Mouse (Mus musculus): ENCODE measurements around the gene I0C0044D17Rik. TPM values are rescaled to one million over a fixed set of nuclear protein-coding genes. Genes with fewer than 3 reads are reported as not detected.
A peak's percentile ranks its signal among the peaks of the same experiment; 100 is the strongest.
"Not testable (repeated sequence)": the region's sequence is repeated elsewhere in the genome, so short reads cannot be mapped to it uniquely, and the experiment has no call there.

The I0C0044D17Rik gene
- polyA plus RNA-seq, 1 experiment from 2014 or later, result not detected

DNA sequence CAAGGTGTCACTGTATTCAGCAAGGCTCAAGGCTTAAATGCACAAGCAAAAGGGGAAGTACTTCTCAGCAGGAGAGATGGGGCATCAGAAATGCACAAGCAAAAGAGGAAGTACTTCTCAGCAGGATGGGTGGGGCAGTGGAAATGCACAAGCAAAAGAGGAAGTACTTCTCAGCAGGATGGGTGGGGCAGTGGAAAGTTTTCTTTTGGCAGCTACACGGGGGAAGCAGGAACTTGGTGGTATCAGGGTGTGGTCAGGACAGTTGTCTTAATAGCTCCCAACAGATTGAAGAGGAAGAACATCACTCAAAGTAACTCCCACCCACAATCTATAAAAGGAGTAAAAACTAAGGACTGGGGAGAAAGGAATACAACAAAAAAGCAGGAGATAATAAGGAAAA lies 26.8 kb upstream of the I0C0044D17Rik start:
- not testable (repeated sequence) for H3K36me3 ChIP-seq (ENCODE audit: control insufficient read depth, insufficient read depth, low read length); H3K4me2 ChIP-seq (ENCODE audit: low read depth, low read length); H3K9ac ChIP-seq (ENCODE audit: low read depth, low read length); H3K27me3 ChIP-seq (replicated peaks; ENCODE audit: control insufficient read depth, insufficient read depth, low read length); H3K4me3 ChIP-seq (ENCODE audit: low read depth, low read length); H3K4me1 ChIP-seq (ENCODE audit: control insufficient read depth, insufficient read depth, low read length); DNase-seq (ENCODE audit: low spot score); H3K9me3 ChIP-seq (ENCODE audit: control insufficient read depth, low read length); ATAC-seq (ENCODE audit: low read depth); H3K27ac ChIP-seq (replicated peaks; ENCODE audit: low read depth, low read length)
- 88% methylated on average over 1 of the region's 1 CpGs for WGBS

DNA sequence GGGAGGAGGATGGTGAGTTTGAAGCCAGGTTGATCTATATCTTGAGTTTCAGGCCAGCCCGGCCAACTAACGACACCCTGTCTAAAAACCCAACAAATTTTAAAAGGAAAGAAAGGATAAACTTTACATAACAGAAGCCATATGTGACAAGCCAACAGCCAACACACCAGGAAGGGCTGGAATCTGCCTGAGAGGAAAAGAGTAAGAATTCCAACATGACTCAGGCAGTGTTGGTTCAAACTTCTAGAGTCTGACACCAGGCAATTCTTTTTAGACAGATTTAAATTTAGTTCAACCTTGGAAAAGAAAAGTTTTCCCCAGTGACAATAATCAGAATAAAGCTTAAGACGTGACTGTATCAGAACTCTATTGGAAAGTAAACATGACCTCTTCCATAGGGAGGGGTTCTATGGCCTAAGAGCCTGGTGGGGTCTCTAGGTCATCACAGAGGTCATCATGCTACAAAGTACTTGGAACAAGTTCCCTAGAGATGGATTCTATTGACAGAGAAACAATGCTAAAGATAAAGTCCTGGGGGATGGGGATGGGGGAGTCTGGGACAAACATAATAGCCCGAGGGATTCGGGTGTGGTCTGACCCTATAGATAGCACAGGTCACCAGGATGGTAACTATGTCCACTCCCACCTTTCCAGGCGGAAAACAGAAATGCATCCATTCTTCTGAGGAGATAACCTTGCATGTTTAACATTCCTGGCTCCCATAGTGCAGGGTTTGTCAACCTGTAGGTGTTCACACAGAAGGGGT lies 23.7 kb upstream of the I0C0044D17Rik start:
- no peak overlapping the region for H3K4me3 ChIP-seq (ENCODE audit: low read depth, low read length)
- ATAC-seq (ENCODE audit: low read depth), result no peak
- H3K9me3 ChIP-seq (ENCODE audit: control insufficient read depth, low read length), result no peaks in the 10 kb centered on the region
- no peak overlapping the region for H3K4me2 ChIP-seq (ENCODE audit: low read depth, low read length)
- H3K27me3 ChIP-seq (replicated peaks; ENCODE audit: control insufficient read depth, insufficient read depth, low read length), result no peaks in the 10 kb centered on the region
- no peak overlapping the region for H3K9ac ChIP-seq (ENCODE audit: low read depth, low read length)
- 53% methylated on average over 6 of the region's 6 CpGs for WGBS
- no peaks in the 10 kb centered on the region for H3K36me3 ChIP-seq (ENCODE audit: control insufficient read depth, insufficient read depth, low read length)
- DNase-seq (ENCODE audit: low spot score), result peak; percentile 29
- no peak overlapping the region for H3K27ac ChIP-seq (replicated peaks; ENCODE audit: low read depth, low read length)
- 0 out of 2 replicates have a peak, but pooled peaks cover 6% of the 10 kb centered on the region for H3K4me1 ChIP-seq (ENCODE audit: control insufficient read depth, insufficient read depth, low read length)

DNA sequence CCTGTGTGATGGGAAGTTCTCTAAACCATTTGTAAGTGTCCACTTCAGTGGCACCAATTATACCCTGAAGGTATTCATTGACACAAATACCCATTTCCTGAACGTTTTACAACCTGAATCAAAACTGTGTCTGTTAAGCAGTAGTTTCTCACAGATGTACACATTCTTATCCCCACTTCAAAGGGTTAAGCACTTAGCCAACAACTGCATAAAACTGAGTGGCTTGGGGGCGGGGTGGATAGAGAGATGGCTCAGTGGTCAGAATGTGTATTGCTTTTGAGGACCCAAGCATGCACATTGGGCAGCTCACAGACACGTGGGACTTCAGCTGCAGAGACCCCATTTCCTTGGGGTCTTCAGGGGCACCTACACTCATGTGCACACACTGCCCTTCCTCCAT lies 22.8 kb upstream of the I0C0044D17Rik start:
- H3K4me1 ChIP-seq (ENCODE audit: control insufficient read depth, insufficient read depth, low read length), result 0 out of 2 replicates have a peak, but pooled peaks cover 6% of the 10 kb centered on the region
- no peak overlapping the region for H3K4me3 ChIP-seq (ENCODE audit: low read depth, low read length)
- no peak overlapping the region for H3K4me2 ChIP-seq (ENCODE audit: low read depth, low read length)
- DNase-seq (ENCODE audit: low spot score) (no peak), ATAC-seq (ENCODE audit: low read depth) (no peak)
- WGBS, result 33% methylated on average over 3 of the region's 3 CpGs
- H3K27me3 ChIP-seq (replicated peaks; ENCODE audit: control insufficient read depth, insufficient read depth, low read length), result no peaks in the 10 kb centered on the region
- H3K9ac ChIP-seq (ENCODE audit: low read depth, low read length), result no peak overlapping the region
- no peaks in the 10 kb centered on the region for H3K9me3 ChIP-seq (ENCODE audit: control insufficient read depth, low read length)
- no peaks in the 10 kb centered on the region for H3K36me3 ChIP-seq (ENCODE audit: control insufficient read depth, insufficient read depth, low read length)
- H3K27ac ChIP-seq (replicated peaks; ENCODE audit: low read depth, low read length), result no peak overlapping the region

DNA sequence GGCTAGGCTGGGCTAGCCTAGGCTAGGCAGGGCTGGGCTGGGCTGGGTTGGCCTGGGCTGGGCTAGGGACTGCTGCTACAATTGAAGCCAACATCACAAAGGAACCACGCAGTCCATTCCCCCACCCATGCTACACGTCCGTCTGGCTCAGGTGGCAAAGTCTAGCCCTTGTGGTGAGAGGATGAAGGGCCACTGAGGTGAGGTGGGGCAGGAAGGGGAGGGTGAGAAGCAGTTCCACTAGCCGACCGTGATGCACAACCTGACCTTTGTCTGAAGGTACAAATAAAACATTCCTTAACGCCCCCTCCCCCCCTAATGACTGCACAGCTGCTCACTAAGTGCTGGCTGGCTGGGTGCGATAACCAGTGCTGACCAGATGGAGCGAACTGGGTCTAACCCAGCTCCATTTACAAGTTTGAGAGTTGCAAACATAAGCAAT lies 22.1 kb upstream of the I0C0044D17Rik start:
- ATAC-seq (ENCODE audit: low read depth) (no peak), DNase-seq (ENCODE audit: low spot score) (peak; percentile 10)
- no peak overlapping the region for H3K9ac ChIP-seq (ENCODE audit: low read depth, low read length)
- H3K4me2 ChIP-seq (ENCODE audit: low read depth, low read length), result no peak overlapping the region
- H3K36me3 ChIP-seq (ENCODE audit: control insufficient read depth, insufficient read depth, low read length), result no peaks in the 10 kb centered on the region
- 48% methylated on average over 8 of the region's 8 CpGs for WGBS
- H3K4me1 ChIP-seq (ENCODE audit: control insufficient read depth, insufficient read depth, low read length), result 0 out of 2 replicates have a peak, but pooled peaks cover 6% of the 10 kb centered on the region
- no peak overlapping the region for H3K4me3 ChIP-seq (ENCODE audit: low read depth, low read length)
- no peak overlapping the region for H3K27ac ChIP-seq (replicated peaks; ENCODE audit: low read depth, low read length)
- no peaks in the 10 kb centered on the region for H3K9me3 ChIP-seq (ENCODE audit: control insufficient read depth, low read length)
- H3K27me3 ChIP-seq (replicated peaks; ENCODE audit: control insufficient read depth, insufficient read depth, low read length), result no peaks in the 10 kb centered on the region

DNA sequence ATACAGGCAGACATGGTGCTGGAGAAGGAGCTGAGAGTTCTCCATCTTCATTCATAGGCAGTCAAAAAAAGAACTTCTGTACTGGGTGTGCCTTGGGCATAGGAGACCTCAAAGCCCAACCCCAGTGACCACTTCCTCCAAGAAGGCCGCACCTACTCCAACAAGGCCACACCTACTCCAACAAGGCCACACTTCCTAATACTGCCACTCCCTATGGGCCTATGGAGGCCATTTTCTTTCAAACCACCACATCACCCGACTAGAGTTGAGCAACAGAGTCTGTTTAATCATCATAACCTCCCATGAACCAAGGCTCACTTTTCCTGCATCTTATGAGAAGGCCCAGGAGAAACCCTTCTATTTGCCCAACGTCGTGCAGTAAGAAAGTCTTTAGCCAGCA lies 21.6 kb upstream of the I0C0044D17Rik start:
- Histone ChIP-seq H3K36me3 (ENCODE audit: control insufficient read depth, insufficient read depth, low read length) (no peaks in the 10 kb centered on the region), H3K4me3 (ENCODE audit: low read depth, low read length) (no peak overlapping the region), H3K9me3 (ENCODE audit: control insufficient read depth, low read length) (no peaks in the 10 kb centered on the region), H3K9ac (ENCODE audit: low read depth, low read length) (no peak overlapping the region), H3K27ac (replicated peaks; ENCODE audit: low read depth, low read length) (no peak overlapping the region), H3K27me3 (replicated peaks; ENCODE audit: control insufficient read depth, insufficient read depth, low read length) (no peaks in the 10 kb centered on the region), H3K4me2 (ENCODE audit: low read depth, low read length) (no peak overlapping the region), H3K4me1 (ENCODE audit: control insufficient read depth, insufficient read depth, low read length) (0 out of 2 replicates have a peak, but pooled peaks cover 6% of the 10 kb centered on the region)
- DNase-seq (ENCODE audit: low spot score), result no peak
- ATAC-seq (ENCODE audit: low read depth), result no peak
- 94% methylated on average over 4 of the region's 4 CpGs for WGBS

DNA sequence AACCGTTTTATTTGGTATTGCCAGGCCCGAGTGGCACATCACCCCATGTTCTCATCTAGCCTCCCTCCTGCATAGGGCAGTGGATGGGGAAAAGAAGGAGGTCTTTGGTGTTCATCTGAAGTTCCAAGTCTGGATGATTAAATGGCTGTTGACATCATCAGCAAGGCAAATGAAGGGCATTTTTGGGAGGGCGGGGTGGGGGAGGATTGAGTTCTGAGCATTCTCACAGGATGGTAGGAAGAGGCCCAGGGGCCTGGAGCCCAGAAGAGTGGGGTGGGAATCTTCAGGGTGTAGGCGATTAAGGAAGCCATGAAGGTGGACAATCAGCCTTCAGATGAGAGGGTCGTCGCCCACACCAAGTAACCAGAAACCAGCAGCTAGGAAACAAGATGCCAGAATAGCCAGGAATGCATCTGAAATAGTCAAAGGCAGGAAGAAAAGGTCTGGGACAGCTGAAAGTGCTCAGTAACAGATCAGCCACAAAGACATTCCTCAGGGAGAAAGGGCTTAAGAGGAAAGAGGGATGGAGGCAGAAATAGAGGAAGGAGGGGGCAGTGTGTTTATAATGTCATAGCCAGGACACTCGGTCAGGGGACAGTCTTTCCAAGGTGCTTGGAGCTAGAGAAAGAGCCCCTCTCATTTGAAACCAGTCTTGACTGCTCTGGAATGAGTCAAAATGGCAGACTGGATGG lies 20.4 kb upstream of the I0C0044D17Rik start:
- H3K4me1 ChIP-seq (ENCODE audit: control insufficient read depth, insufficient read depth, low read length), result 0 out of 2 replicates have a peak, but pooled peaks cover 6% of the 10 kb centered on the region
- H3K4me2 ChIP-seq (ENCODE audit: low read depth, low read length), result no peak overlapping the region
- no peak overlapping the region for H3K27ac ChIP-seq (replicated peaks; ENCODE audit: low read depth, low read length)
- ATAC-seq (ENCODE audit: low read depth) (no peak), DNase-seq (ENCODE audit: low spot score) (no peak)
- H3K4me3 ChIP-seq (ENCODE audit: low read depth, low read length), result no peak overlapping the region
- H3K9ac ChIP-seq (ENCODE audit: low read depth, low read length), result no peak overlapping the region
- no peaks in the 10 kb centered on the region for H3K36me3 ChIP-seq (ENCODE audit: control insufficient read depth, insufficient read depth, low read length)
- H3K9me3 ChIP-seq (ENCODE audit: control insufficient read depth, low read length), result no peaks in the 10 kb centered on the region
- WGBS, result 66% methylated on average over 7 of the region's 7 CpGs
- H3K27me3 ChIP-seq (replicated peaks; ENCODE audit: control insufficient read depth, insufficient read depth, low read length), result no peaks in the 10 kb centered on the region

DNA sequence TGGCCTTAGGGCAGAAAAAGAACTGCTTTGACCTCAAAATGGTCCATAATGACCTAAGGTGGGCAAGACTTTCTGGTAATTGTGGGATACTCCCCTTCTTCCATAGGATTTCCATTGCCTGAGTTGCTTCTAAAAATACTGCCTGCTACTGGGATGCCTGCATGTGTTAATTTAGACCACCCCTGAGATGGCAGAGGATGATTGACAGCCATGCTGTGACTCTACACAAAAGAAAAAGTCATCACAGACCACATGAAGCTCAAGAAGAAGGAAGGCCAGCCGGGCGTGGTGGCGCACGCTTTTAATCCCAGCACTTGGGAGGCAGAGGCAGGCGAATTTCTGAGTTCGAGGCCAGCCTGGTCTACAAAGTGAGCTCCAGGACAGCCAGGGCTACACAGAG lies 17.6 kb upstream of the I0C0044D17Rik start:
- H3K9me3 ChIP-seq (ENCODE audit: control insufficient read depth, low read length); H3K27me3 ChIP-seq (replicated peaks; ENCODE audit: control insufficient read depth, insufficient read depth, low read length); H3K36me3 ChIP-seq (ENCODE audit: control insufficient read depth, insufficient read depth, low read length); H3K4me2 ChIP-seq (ENCODE audit: low read depth, low read length); DNase-seq (ENCODE audit: low spot score); H3K27ac ChIP-seq (replicated peaks; ENCODE audit: low read depth, low read length); H3K9ac ChIP-seq (ENCODE audit: low read depth, low read length); H3K4me3 ChIP-seq (ENCODE audit: low read depth, low read length); ATAC-seq (ENCODE audit: low read depth); H3K4me1 ChIP-seq (ENCODE audit: control insufficient read depth, insufficient read depth, low read length): not testable (repeated sequence)
- 90% methylated on average over 6 of the region's 6 CpGs for WGBS

DNA sequence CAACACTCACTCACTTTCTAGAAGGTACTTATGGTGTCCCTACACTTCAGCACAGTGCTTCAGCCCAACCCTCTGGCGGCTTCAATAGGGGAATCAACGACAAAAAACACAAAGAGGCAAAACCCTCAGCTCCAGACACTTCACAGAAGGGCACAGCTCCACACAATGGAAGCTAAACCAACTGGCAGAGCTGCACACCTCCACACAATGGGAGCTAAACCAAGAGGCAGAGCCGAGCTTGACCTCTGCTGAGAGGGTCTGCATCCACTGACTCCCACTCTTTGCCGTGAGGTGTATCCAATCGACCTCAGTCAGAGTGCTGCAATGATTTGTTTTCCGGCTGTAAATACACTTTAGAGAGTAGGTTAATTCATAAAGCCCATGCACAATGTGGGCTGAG lies 16.9 kb upstream of the I0C0044D17Rik start:
- H3K4me2 ChIP-seq (ENCODE audit: low read depth, low read length), result no peak overlapping the region
- no peaks in the 10 kb centered on the region for H3K27me3 ChIP-seq (replicated peaks; ENCODE audit: control insufficient read depth, insufficient read depth, low read length)
- peaks cover 5% of the 10 kb centered on the region; the same call in 1 of the 2 replicates for H3K4me1 ChIP-seq (ENCODE audit: control insufficient read depth, insufficient read depth, low read length)
- 65% methylated on average over 6 of the region's 6 CpGs for WGBS
- H3K9me3 ChIP-seq (ENCODE audit: control insufficient read depth, low read length), result no peaks in the 10 kb centered on the region
- no peak overlapping the region for H3K9ac ChIP-seq (ENCODE audit: low read depth, low read length)
- no peak for ATAC-seq (ENCODE audit: low read depth)
- no peak for DNase-seq (ENCODE audit: low spot score)
- no peak overlapping the region for H3K27ac ChIP-seq (replicated peaks; ENCODE audit: low read depth, low read length)
- no peak overlapping the region for H3K4me3 ChIP-seq (ENCODE audit: low read depth, low read length)
- H3K36me3 ChIP-seq (ENCODE audit: control insufficient read depth, insufficient read depth, low read length), result no peaks in the 10 kb centered on the region
